Mouse (Mus musculus) heart, postnatal 25 days (tissue): ENCODE data around the gene Dapk1. TPM values are rescaled to one million over a fixed set of nuclear protein-coding genes. Genes with fewer than 3 reads are reported as not detected.
A peak's percentile ranks its signal among the peaks of the same experiment; 100 is the strongest.

Experiments
- DNase-seq: peaks from one replicate; pipeline ENCODE4 v3.0.0; 2022; ENCODE audit warnings: low spot score
- intact Hi-C: fragments of 180-260 bp; cut with DNase I; formaldehyde crosslinking; loops from one replicate; pipeline ENCODE4 v1.15.1; 2025
- total RNA-seq, 2 experiments: library from RNA; stranded (reverse); gene quantifications; 2 replicates each; pipeline ENCODE4 v1.2.3; 2021

Gene Dapk1
- total RNA-seq, 2 experiments from 2014 or later: 24.5 to 29.5 TPM

GRCm38 (mm10) chr13:60614154-60614553 is 12.4 kb downstream of the Dapk1 start:
- no peak for DNase-seq
- intact Hi-C loops: no loop called here

GRCm38 (mm10) chr13:60615057-60615650 is 13.4 kb downstream of the Dapk1 start:
- intact Hi-C loops: no loop called here
- no peak for DNase-seq

- no peak for DNase-seq
- intact Hi-C loops: no loop called here
Measured at GRCm38 (mm10) chr13:60616036-60616435, 14.3 kb downstream of the Dapk1 start.

- intact Hi-C loops: no loop called here
Measured at GRCm38 (mm10) chr13:60618287-60618686, 16.5 kb downstream of the Dapk1 start.

GRCm38 (mm10) chr13:60619723-60620122 is 18.0 kb downstream of the Dapk1 start:
- no peak for DNase-seq
- intact Hi-C loops: no loop called here

More at GRCm38 (mm10) chr13:60618287-60618686, 16.5 kb downstream of the Dapk1 start:
- no peak for DNase-seq

- no peak for DNase-seq
- intact Hi-C loops: no loop called here
Measured at GRCm38 (mm10) chr13:60621411-60621965, 19.7 kb downstream of the Dapk1 start.

GRCm38 (mm10) chr13:60625581-60625980 is 23.8 kb downstream of the Dapk1 start:
- intact Hi-C loops: no loop called here
- DNase-seq: no peak

- intact Hi-C loops: no loop called here
- DNase-seq: no peak
Measured at GRCm38 (mm10) chr13:60627843-60628656, 26.3 kb downstream of the Dapk1 start.

GRCm38 (mm10) chr13:60628657-60628950 is 26.9 kb downstream of the Dapk1 start:
- intact Hi-C loops: no loop called here

GRCm38 (mm10) chr13:60629419-60629818 is 27.7 kb downstream of the Dapk1 start:
- intact Hi-C loops: no loop called here
- DNase-seq: no peak

More at GRCm38 (mm10) chr13:60628657-60628950, 26.9 kb downstream of the Dapk1 start:
- no peak for DNase-seq

- intact Hi-C loops: no loop called here
- DNase-seq: no peak
Measured at GRCm38 (mm10) chr13:60633945-60634344, 32.2 kb downstream of the Dapk1 start.

GRCm38 (mm10) chr13:60635636-60636035 is 33.9 kb downstream of the Dapk1 start:
- DNase-seq: no peak
- intact Hi-C loops: loop anchor here (5.0 kb wide), 1 partner anchor 52 kb away; no protein-coding TSS in a partner anchor

- no peak for DNase-seq
- intact Hi-C loops: loop anchor here (5.0 kb wide), 1 partner anchor 48 kb away; no protein-coding TSS in a partner anchor
Measured at GRCm38 (mm10) chr13:60639482-60640055, 37.8 kb downstream of the Dapk1 start.

GRCm38 (mm10) chr13:60640420-60640819 is 38.7 kb downstream of the Dapk1 start:
- intact Hi-C loops: no loop called here
- no peak for DNase-seq

GRCm38 (mm10) chr13:60644457-60644889 is 42.7 kb downstream of the Dapk1 start:
- intact Hi-C loops: no loop called here
- DNase-seq: peak; percentile 16

GRCm38 (mm10) chr13:60646791-60647190 is 45.0 kb downstream of the Dapk1 start:
- DNase-seq: no peak
- intact Hi-C loops: no loop called here

- no peak for DNase-seq
- intact Hi-C loops: no loop called here
Measured at GRCm38 (mm10) chr13:60648350-60648749, 46.6 kb downstream of the Dapk1 start.

- intact Hi-C loops: loop anchor here (5.0 kb wide), 1 partner anchor 48 kb away; the partner anchor contains the start of gene Dapk1
- DNase-seq: no peak
Measured at GRCm38 (mm10) chr13:60650000-60650399, 48.3 kb downstream of the Dapk1 start.

- peak; percentile 20 for DNase-seq
- intact Hi-C loops: loop anchor here (5.0 kb wide), 1 partner anchor 52 kb away; the partner anchor contains the start of gene Dapk1
Measured at GRCm38 (mm10) chr13:60654017-60654565, 52.3 kb downstream of the Dapk1 start.

GRCm38 (mm10) chr13:60655246-60655645 is 53.5 kb downstream of the Dapk1 start:
- intact Hi-C loops: no loop called here
- no peak for DNase-seq
